Mouse (Mus musculus): ENCODE data around the gene Tatdn3. TPM values are rescaled to one million over a fixed set of nuclear protein-coding genes. Genes with fewer than 3 reads are reported as not detected.

Tatdn3 gene
- polyA plus RNA-seq (2017; shearing (Covaris generic)) = 14.1 TPM

GRCm38 (mm10) chr1:191062781-191063485, at the start of gene Tatdn3, which contains the start of gene Nsl1:
Gene Tatdn3 (minus strand): TSS chr1:191062932.
Gene Nsl1 (plus strand): TSS chr1:191063012.

GRCm38 (mm10) chr1:191097802-191098747, 35.3 kb upstream of the Tatdn3 start, which contains the start of gene Batf3:
Gene Batf3 (plus strand): TSS chr1:191097847.

GRCm38 (mm10) chr1:191036554-191037334, 26.0 kb downstream of the Tatdn3 start, which contains the start of gene Spata45:
Gene Spata45 (plus strand): TSS chr1:191036639.

GRCm38 (mm10) chr1:191026021-191026713, 36.6 kb downstream of the Tatdn3 start, which contains the start of gene Flvcr1:
Gene Flvcr1 (minus strand): TSS chr1:191026158.

Other genes with a start within 250 kb of the Tatdn3 start
- gene Rps6kc1, start 151.2 kb downstream of the Tatdn3 start, polyA plus RNA-seq (2017; shearing (Covaris generic)) = 18.8 TPM
- gene Angel2, start 137.8 kb downstream of the Tatdn3 start, polyA plus RNA-seq (2017; shearing (Covaris generic)) = 92.5 TPM
- 0.37 TPM for gene Vash2, start 83.6 kb downstream of the Tatdn3 start, polyA plus RNA-seq (2017; shearing (Covaris generic))
- 8.5 TPM for gene Flvcr1, start 36.8 kb downstream of the Tatdn3 start, polyA plus RNA-seq (2017; shearing (Covaris generic))
- not detected for gene Spata45, start 26.3 kb downstream of the Tatdn3 start, polyA plus RNA-seq (2017; shearing (Covaris generic))
- gene Nsl1, start 80 bp upstream of the Tatdn3 start, polyA plus RNA-seq (2017; shearing (Covaris generic)) = 2.0 TPM
- gene Batf3, start 34.9 kb upstream of the Tatdn3 start, polyA plus RNA-seq (2017; shearing (Covaris generic)) = 0.38 TPM
- gene Fam71a, start 101.9 kb upstream of the Tatdn3 start, polyA plus RNA-seq (2017; shearing (Covaris generic)) = not detected
- 0.24 TPM for gene Atf3, start 155.1 kb upstream of the Tatdn3 start, polyA plus RNA-seq (2017; shearing (Covaris generic))

Measured in inflammation-experienced regulatory T-cells, adult 16 weeks (primary cell).